In the genomic region with DNA sequence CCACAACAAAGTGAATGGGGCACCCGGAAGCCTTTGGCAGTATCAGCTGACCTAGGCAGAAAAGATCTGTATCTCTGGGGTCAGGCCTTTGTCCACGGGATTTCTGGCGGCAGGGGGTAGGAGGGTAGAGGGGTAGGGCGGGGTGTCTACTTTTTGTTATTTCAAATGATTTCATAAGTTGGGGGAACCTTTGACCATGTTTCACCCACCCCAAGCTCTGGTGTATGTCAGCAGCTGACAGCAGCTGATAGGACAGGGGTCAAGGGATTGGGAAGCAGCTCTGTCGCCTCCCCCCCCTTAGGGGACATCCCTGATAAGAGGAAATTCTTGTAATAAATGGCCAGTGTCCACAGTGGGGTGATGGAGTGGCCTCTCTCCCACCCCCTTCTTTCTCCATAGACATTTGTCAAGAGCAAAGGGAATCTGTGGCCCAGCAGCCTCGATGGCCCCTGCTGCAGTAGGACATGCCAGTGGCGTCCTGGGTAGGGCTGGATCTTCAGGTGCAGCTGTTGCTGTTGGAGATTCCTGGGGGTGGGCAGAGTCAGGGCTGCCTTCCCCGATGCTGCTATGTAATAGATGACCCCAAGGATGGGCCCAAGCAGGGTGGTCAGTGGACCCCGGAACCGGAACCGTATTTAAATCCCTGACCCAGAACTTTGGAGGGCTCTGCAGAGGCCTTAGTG, we compare ENCODE assay signal across 11 mouse cellular contexts.
DNase-seq lines count a peak whose midpoint lies in the region; ATAC-seq and TF ChIP-seq lines count a peak whose summit lies in the region.
"Had no signal": no experiment of that assay in that cellular context is flagged by ENCODE, and none has a peak within 500 bp of the region (broad histone marks: within the 10 kb centered on the region; RNA-seq: fewer than 3 reads in every experiment).

No protein-coding gene starts in this region.

- H3K79me2 ChIP-seq in myocyte (ENCODE audit: control insufficient read depth, insufficient read depth): peaks cover 100% of the 10 kb centered on the region

- intact Hi-C loops in heart, postnatal 36 days (cut with DNase I): no loop called here
- intact Hi-C loops in left cerebral cortex, postnatal 10 days (cut with DNase I): no loop called here

- H3K4me3 ChIP-seq in heart, embryonic 14.5 days (ENCODE audit: control insufficient read depth in 1 of 2, insufficient read depth in 1 of 2, low read depth in 1 of 2, low read length in 2 of 2): no peak overlapping the region
- no peak overlapping the region for H3K4me3 ChIP-seq in embryonic facial prominence, embryonic 15.5 days (replicated peaks)
- peak overlapping the region; percentile 29 for H3K4me3 ChIP-seq in limb, embryonic 10.5 days
- no peak overlapping the region for H3K4me3 ChIP-seq in myocyte

- no peaks in the 10 kb centered on the region for H3K36me3 ChIP-seq in heart, embryonic 14.5 days (ENCODE audit: control insufficient read depth, insufficient read depth, low read length)
- no peaks in the 10 kb centered on the region for H3K36me3 ChIP-seq in embryonic facial prominence, embryonic 15.5 days
- H3K36me3 ChIP-seq in limb, embryonic 10.5 days: peaks cover 33% of the 10 kb centered on the region
- no peaks in the 10 kb centered on the region for H3K36me3 ChIP-seq in myocyte (ENCODE audit: control insufficient read depth, insufficient read depth)

- no peak; the same call in 1 of the 2 replicates for ATAC-seq in heart, embryonic 14.5 days (ENCODE audit: insufficient number of reproducible peaks, insufficient read depth, low FRiP score, low read depth)
- no peak for ATAC-seq in embryonic facial prominence, embryonic 15.5 days (ENCODE audit: insufficient number of reproducible peaks, low FRiP score, low TSS enrichment, low read depth)
- ATAC-seq: activated CD4-positive, CD25-positive, alpha-beta regulatory T cell, adult 4 months had no signal

- peak overlapping the region; percentile 48 to 51 for H3K27ac ChIP-seq in heart, embryonic 14.5 days (replicated peaks in 1 of 2; ENCODE audit: control insufficient read depth in 1 of 2, insufficient read depth in 1 of 2, low read depth in 2 of 2, low read length in 2 of 2)
- H3K27ac ChIP-seq in embryonic facial prominence, embryonic 15.5 days (replicated peaks): peak overlapping the region; percentile 88
- peak overlapping the region; percentile 86 for H3K27ac ChIP-seq in limb, embryonic 10.5 days

- H3K27me3 ChIP-seq in heart, embryonic 14.5 days (ENCODE audit: control insufficient read depth, insufficient read depth, low read length): no peaks in the 10 kb centered on the region
- no peaks in the 10 kb centered on the region for H3K27me3 ChIP-seq in embryonic facial prominence, embryonic 15.5 days
- H3K27me3 ChIP-seq in limb, embryonic 10.5 days (ENCODE audit: low read depth, poor library complexity, severe bottlenecking): no peaks in the 10 kb centered on the region
- no peaks in the 10 kb centered on the region for H3K27me3 ChIP-seq in myocyte (ENCODE audit: control insufficient read depth, insufficient read depth, insufficient read length)

- peaks cover 53 to 79% of the 10 kb centered on the region in 2 experiments for H3K4me1 ChIP-seq in heart, embryonic 14.5 days (ENCODE audit: control insufficient read depth in 2 of 2, insufficient read depth in 2 of 2, low read length in 2 of 2)
- H3K4me1 ChIP-seq in embryonic facial prominence, embryonic 15.5 days: peaks cover 94% of the 10 kb centered on the region
- peaks cover 89% of the 10 kb centered on the region for H3K4me1 ChIP-seq in limb, embryonic 10.5 days

- 30% methylated on average over 11 of the region's 11 CpGs for WGBS in heart, embryonic 14.5 days
- WGBS in embryonic facial prominence, embryonic 15.5 days: 26% methylated on average over 11 of the region's 11 CpGs
- 51% methylated on average over 11 of the region's 11 CpGs for WGBS in limb, embryonic 10.5 days

- no peaks in the 10 kb centered on the region for H3K9me3 ChIP-seq in heart, embryonic 14.5 days (ENCODE audit: control insufficient read depth, low read length)
- no peaks in the 10 kb centered on the region for H3K9me3 ChIP-seq in embryonic facial prominence, embryonic 15.5 days (replicated peaks)
- H3K9me3 ChIP-seq in limb, embryonic 10.5 days (replicated peaks): no peaks in the 10 kb centered on the region

- no peak for TF ChIP-seq POLR2A in myocyte (IDR thresholded peaks at IDR 0.05; ENCODE audit: insufficient read length, low read depth)

- H3K9ac ChIP-seq in heart, embryonic 14.5 days (ENCODE audit: low read length): peak overlapping the region; percentile 17; the same call in 1 of the 2 replicates
- H3K9ac ChIP-seq in embryonic facial prominence, embryonic 15.5 days: no peak overlapping the region

- H3ac ChIP-seq in myocyte (ENCODE audit: control insufficient read depth, insufficient read length): no peak overlapping the region

- no peak for DNase-seq in heart, postnatal 36 days
- DNase-seq in limb, embryonic 10.5 days (ENCODE audit: low spot score): no peak
- no peak for DNase-seq in left cerebral cortex, postnatal 10 days (ENCODE audit: extremely low spot score in 1 of 2, low spot score in 2 of 2)
- no peak for DNase-seq in retina, embryonic 14.5 days (ENCODE audit: low spot score)
- no peak for DNase-seq in thymus, adult 18-20 months
- DNase-seq: B cell, adult 2 months; kidney, adult 18-20 months had no signal

- H3K4me2 ChIP-seq in heart, embryonic 14.5 days (ENCODE audit: low read length): peak overlapping the region; percentile 34
- H3K4me2 ChIP-seq in embryonic facial prominence, embryonic 15.5 days (replicated peaks): peak overlapping the region; percentile 35
- peak overlapping the region; percentile 39 for H3K4me2 ChIP-seq in myocyte (ENCODE audit: low read depth)

TF ChIP-seq in myocyte, 11 proteins besides CTCF, POLR2A, EP300 and RAD21:
- TF ChIP-seq MYOD1 (IDR thresholded peaks at IDR 0.05; ENCODE audit: control insufficient read depth in 1 of 3, insufficient read length in 2 of 3, low read depth in 2 of 3) (peak in 2 of 3 experiments; percentile 32 to 69), TCF12 (IDR thresholded peaks at IDR 0.05; ENCODE audit: insufficient read depth, poor library complexity, severe bottlenecking) (no peak), MYOG (IDR thresholded peaks at IDR 0.05; ENCODE audit: control insufficient read depth in 1 of 3, insufficient read depth in 1 of 3, insufficient read length in 2 of 3, low read depth in 2 of 3) (peak in 2 of 3 experiments; percentile 53 to 79)
TF ChIP-seq in myocyte: peak in this region for 2.
